Mouse (Mus musculus) cerebellum, adult 9-11 months (tissue): ENCODE measurements around the gene Hipk3.

Source experiments
- DNase-seq: peaks from one replicate; pipeline ENCODE4 v3.0.0; 2022

The Hipk3 gene

GRCm38 (mm10) chr2:104493951-104494800, at the start of gene Hipk3:
Hipk3 (minus strand) TSS chr2:104494446.
- DNase-seq, result peak; percentile 88

GRCm38 (mm10) chr2:104540286-104540685, 46.0 kb upstream of the Hipk3 start:
- DNase-seq, result no peak

- no peak for DNase-seq
Measured at GRCm38 (mm10) chr2:104534751-104535150, 40.5 kb upstream of the Hipk3 start.

- no peak for DNase-seq
Measured at GRCm38 (mm10) chr2:104532548-104532947, 38.3 kb upstream of the Hipk3 start.

GRCm38 (mm10) chr2:104526559-104526958, 32.3 kb upstream of the Hipk3 start:
- no peak for DNase-seq

- DNase-seq, result no peak
Measured at GRCm38 (mm10) chr2:104525506-104525905, 31.3 kb upstream of the Hipk3 start.

GRCm38 (mm10) chr2:104511622-104512021, 17.4 kb upstream of the Hipk3 start:
- DNase-seq, result no peak

GRCm38 (mm10) chr2:104502388-104502787, 8.1 kb upstream of the Hipk3 start:
- DNase-seq, result no peak

GRCm38 (mm10) chr2:104501091-104501490, 6.8 kb upstream of the Hipk3 start:
- DNase-seq, result no peak

- DNase-seq, result no peak
Measured at GRCm38 (mm10) chr2:104497771-104498170, 3.5 kb upstream of the Hipk3 start.

- DNase-seq, result no peak
Measured at GRCm38 (mm10) chr2:104497231-104497630, 3.0 kb upstream of the Hipk3 start.

- DNase-seq, result no peak
Measured at GRCm38 (mm10) chr2:104496206-104496605, 2.0 kb upstream of the Hipk3 start.

GRCm38 (mm10) chr2:104494801-104495185, 547 bp upstream of the Hipk3 start:
- peak; percentile 67 for DNase-seq

- peak; percentile 85 for DNase-seq
Measured at GRCm38 (mm10) chr2:104493021-104493950, 960 bp downstream of the Hipk3 start.

- DNase-seq, result no peak
Measured at GRCm38 (mm10) chr2:104491221-104491795, 2.9 kb downstream of the Hipk3 start.

- DNase-seq, result no peak
Measured at GRCm38 (mm10) chr2:104490761-104491160, 3.5 kb downstream of the Hipk3 start.

GRCm38 (mm10) chr2:104489851-104490250, 4.4 kb downstream of the Hipk3 start:
- DNase-seq, result no peak

GRCm38 (mm10) chr2:104484438-104484837, 9.8 kb downstream of the Hipk3 start:
- DNase-seq, result no peak

- DNase-seq, result no peak
Measured at GRCm38 (mm10) chr2:104482156-104482555, 12.1 kb downstream of the Hipk3 start.

GRCm38 (mm10) chr2:104479054-104479453, 15.2 kb downstream of the Hipk3 start:
- no peak for DNase-seq

- DNase-seq, result no peak
Measured at GRCm38 (mm10) chr2:104477398-104478015, 16.7 kb downstream of the Hipk3 start.

GRCm38 (mm10) chr2:104472056-104472455, 22.2 kb downstream of the Hipk3 start:
- no peak for DNase-seq

GRCm38 (mm10) chr2:104471161-104471560, 23.1 kb downstream of the Hipk3 start:
- no peak for DNase-seq
